In the genomic region with DNA sequence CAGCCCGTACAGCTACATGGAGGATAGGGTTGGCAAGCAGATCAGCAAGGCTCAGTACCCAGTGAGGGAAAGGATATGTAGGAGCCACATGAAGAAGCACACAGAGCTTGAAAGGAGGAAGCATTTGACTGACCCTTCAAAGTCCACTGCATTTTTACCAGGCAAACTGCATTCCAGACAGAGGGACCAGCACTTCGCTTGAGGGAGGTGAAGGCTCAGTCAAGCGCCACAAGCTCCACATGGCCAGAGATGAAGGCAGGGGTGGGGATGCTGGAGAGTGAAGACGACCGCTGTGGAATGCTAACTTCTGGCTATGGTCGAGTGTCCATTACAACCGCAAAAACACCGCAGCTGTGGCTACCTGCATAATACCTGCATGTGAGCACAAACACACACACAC, we compare ENCODE assay signal across 14 mouse cellular contexts.
"Had no signal": no experiment of that assay in that cellular context is flagged by ENCODE, and none has a peak within 500 bp of the region (broad histone marks: within the 10 kb centered on the region; RNA-seq: fewer than 3 reads in every experiment).

No protein-coding gene starts in this region.

- H3K4me2 ChIP-seq: limb, embryonic 12.5 days; liver, embryonic 13.5 days; lung, embryonic 15.5 days; midbrain, embryonic 11.5 days; midbrain, embryonic 15.5 days had no signal

- H3K4me1 ChIP-seq: limb, embryonic 12.5 days; liver, embryonic 13.5 days; lung, embryonic 15.5 days; midbrain, embryonic 15.5 days had no signal

- H3K9ac ChIP-seq: limb, embryonic 12.5 days; liver, embryonic 13.5 days; liver, postnatal 0 days; lung, embryonic 15.5 days; midbrain, embryonic 15.5 days had no signal

- ATAC-seq: hindbrain, postnatal 0 days; liver, postnatal 0 days; midbrain, embryonic 15.5 days had no signal

- H3K27me3 ChIP-seq: limb, embryonic 12.5 days; liver, embryonic 13.5 days; lung, embryonic 15.5 days; megakaryocyte, embryonic 14.5 days; midbrain, embryonic 15.5 days had no signal

- H3K36me3 ChIP-seq: limb, embryonic 12.5 days; liver, embryonic 13.5 days; lung, embryonic 15.5 days; midbrain, embryonic 15.5 days had no signal

- H3K9me3 ChIP-seq: liver, embryonic 13.5 days; lung, embryonic 15.5 days; midbrain, embryonic 15.5 days had no signal

- H3K27ac ChIP-seq: hindbrain, postnatal 0 days; limb, embryonic 12.5 days; liver, embryonic 13.5 days; lung, embryonic 15.5 days; macrophage; midbrain, embryonic 15.5 days had no signal

- DNase-seq: liver; liver, embryonic 13.5 days; liver, postnatal 0 days; lung, postnatal 14 days; right cerebral cortex, adult 18-20 months; right cerebral cortex, postnatal 25 days; thymus, postnatal 4 days had no signal

- H3K4me3 ChIP-seq: limb, embryonic 12.5 days; liver, embryonic 13.5 days; lung, embryonic 15.5 days; megakaryocyte, embryonic 14.5 days; midbrain, embryonic 15.5 days had no signal
